In genomic region chr2:150549576-150549975, GRCm38 (mm10) we compare ENCODE assay signal across 11 mouse cellular contexts. TPM values are rescaled to one million over a fixed set of nuclear protein-coding genes. Genes with fewer than 3 reads are reported as not detected.
"Had no signal": no experiment of that assay in that cellular context is flagged by ENCODE, and none has a peak within 500 bp of the region (broad histone marks: within the 10 kb centered on the region; RNA-seq: fewer than 3 reads in every experiment).

No protein-coding gene starts in this region.

RNA-seq across cellular contexts. Expression of gene Cst7, which starts 20.6 kb away (rescaled TPM):
- total RNA-seq: forebrain, postnatal 0 days; gastrocnemius, adult 18-20 months; gastrocnemius, adult 2 months; gastrocnemius, postnatal 10 days; gastrocnemius, postnatal 14 days; gastrocnemius, postnatal 25 days; gastrocnemius, postnatal 36 days; heart, adult 2 months; heart, adult 8-10 months had no signal
- polyA plus RNA-seq: embryonic facial prominence, embryonic 10.5 days; forebrain, embryonic 14.5 days had no signal
